Mouse (Mus musculus) liver, adult 2 months (tissue): ENCODE results near the gene Rbms1.

ENCODE experiments used
- CTCF ChIP-seq: fragments of 200-500 bp; IDR thresholded peaks from 2 replicates; pipeline ENCODE4 v1.5.1; 2011; ENCODE audit warnings: low read depth, low read length, control low read depth
- POLR2A ChIP-seq: fragments of 200-500 bp; IDR thresholded peaks from 2 replicates; pipeline ENCODE4 v1.6.1; 2011; ENCODE audit warnings: low read length, control low read depth; ENCODE audit not compliant: insufficient read depth; ENCODE audit errors: extremely low read depth

DNA sequence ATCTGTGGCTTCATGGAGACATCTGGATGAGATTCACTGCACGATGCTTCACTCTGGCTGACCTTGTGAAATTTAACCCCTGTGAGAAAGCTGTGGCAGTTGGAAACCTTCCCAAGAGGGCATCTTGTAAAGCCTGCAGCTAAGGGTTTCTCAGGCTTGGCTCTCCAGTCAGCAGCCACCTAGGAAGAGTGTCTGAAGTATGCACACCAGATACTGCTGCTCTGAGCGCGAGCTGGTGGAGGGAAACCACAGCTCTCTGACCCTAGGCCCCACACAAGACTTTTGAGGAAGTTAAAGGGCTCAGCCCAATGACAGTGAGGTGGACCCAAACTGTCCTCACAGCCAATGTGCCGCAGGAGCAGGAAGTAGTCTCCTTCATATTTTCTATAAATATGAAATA is 120.0 kb downstream of the Rbms1 start:
- TF ChIP-seq CTCF (no peak), POLR2A (no peak)
